Mouse (Mus musculus): Measurements from ENCODE around the gene Angptl1.

Angptl1 gene

GRCm38 (mm10) chr1:156870028-156870427, 31.7 kb downstream of the Angptl1 start:
- in situ Hi-C loops (cut with MboI, MseI): no loop called here

GRCm38 (mm10) chr1:156870616-156871015, 32.3 kb downstream of the Angptl1 start:
- in situ Hi-C loops (cut with MboI, MseI): no loop called here

GRCm38 (mm10) chr1:156884782-156885181, 46.4 kb downstream of the Angptl1 start:
- in situ Hi-C loops (cut with MboI, MseI): no loop called here

- in situ Hi-C loops (cut with MboI, MseI): no loop called here
These were observed 47.5 kb downstream of the Angptl1 start for GRCm38 (mm10) chr1:156885879-156886278.

GRCm38 (mm10) chr1:156888830-156889229, 50.5 kb downstream of the Angptl1 start:
- in situ Hi-C loops (cut with MboI, MseI): no loop called here

- in situ Hi-C loops (cut with MboI, MseI): no loop called here
These were observed 53.2 kb downstream of the Angptl1 start for GRCm38 (mm10) chr1:156891561-156891960.

- in situ Hi-C loops (cut with MboI, MseI): no loop called here
These were observed 63.3 kb downstream of the Angptl1 start for GRCm38 (mm10) chr1:156901689-156902088.

GRCm38 (mm10) chr1:156903899-156904298, 65.5 kb downstream of the Angptl1 start:
- in situ Hi-C loops (cut with MboI, MseI): no loop called here

- in situ Hi-C loops (cut with MboI, MseI): loop anchor here (5.0 kb wide), 1 partner anchor 163 kb away; no protein-coding TSS in a partner anchor
These were observed 67.3 kb downstream of the Angptl1 start for GRCm38 (mm10) chr1:156905660-156906059.

- in situ Hi-C loops (cut with MboI, MseI): loop anchor here (5.0 kb wide), 1 partner anchor 167 kb away; no protein-coding TSS in a partner anchor
These were observed 70.9 kb downstream of the Angptl1 start for GRCm38 (mm10) chr1:156909265-156909664.

GRCm38 (mm10) chr1:156909866-156910265, 71.5 kb downstream of the Angptl1 start:
- in situ Hi-C loops (cut with MboI, MseI): loop anchor here (5.0 to 10.0 kb wide), 2 partner anchors 168 to 1845 kb away; no protein-coding TSS in a partner anchor
